Mouse (Mus musculus): Measurements from ENCODE around the gene Tmeff2.

Tmeff2 gene

GRCm38 (mm10) chr1:50979358-50980081, 79.1 kb downstream of the Tmeff2 start:
- no peak for DNase-seq (ENCODE audit: low spot score in 2 of 2)

GRCm38 (mm10) chr1:50980591-50980990, 80.1 kb downstream of the Tmeff2 start:
- DNase-seq (ENCODE audit: low spot score in 2 of 2): peak; percentile 74 to 77

- DNase-seq (ENCODE audit: low spot score in 2 of 2): no peak
Observed at GRCm38 (mm10) chr1:50981151-50981828, 80.8 kb downstream of the Tmeff2 start.

GRCm38 (mm10) chr1:50990661-50991060, 90.2 kb downstream of the Tmeff2 start:
- DNase-seq (ENCODE audit: low spot score in 2 of 2): no peak

GRCm38 (mm10) chr1:50994505-50994904, 94.1 kb downstream of the Tmeff2 start:
- no peak for DNase-seq (ENCODE audit: low spot score in 2 of 2)

GRCm38 (mm10) chr1:50999793-51000192, 99.3 kb downstream of the Tmeff2 start:
- no peak for DNase-seq (ENCODE audit: low spot score in 2 of 2)

GRCm38 (mm10) chr1:51008344-51008743, 107.9 kb downstream of the Tmeff2 start:
- no peak for DNase-seq (ENCODE audit: low spot score in 2 of 2)

GRCm38 (mm10) chr1:51040249-51040648, 139.8 kb downstream of the Tmeff2 start:
- no peak for DNase-seq (ENCODE audit: low spot score in 2 of 2)

GRCm38 (mm10) chr1:51044810-51045209, 144.4 kb downstream of the Tmeff2 start:
- DNase-seq (ENCODE audit: low spot score in 2 of 2): no peak

GRCm38 (mm10) chr1:51064549-51064948, 164.1 kb downstream of the Tmeff2 start:
- DNase-seq (ENCODE audit: low spot score in 2 of 2): no peak

- DNase-seq (ENCODE audit: low spot score in 2 of 2): no peak
Observed at GRCm38 (mm10) chr1:51065652-51066051, 165.2 kb downstream of the Tmeff2 start.

- DNase-seq (ENCODE audit: low spot score in 2 of 2): peak in 1 of 2 experiments; percentile 43
Observed at GRCm38 (mm10) chr1:51068814-51069213, 168.4 kb downstream of the Tmeff2 start.

GRCm38 (mm10) chr1:51069288-51069687, 168.8 kb downstream of the Tmeff2 start:
- no peak for DNase-seq (ENCODE audit: low spot score in 2 of 2)

GRCm38 (mm10) chr1:51074076-51074475, 173.6 kb downstream of the Tmeff2 start:
- DNase-seq (ENCODE audit: low spot score in 2 of 2): no peak

GRCm38 (mm10) chr1:51075785-51076771, 175.6 kb downstream of the Tmeff2 start:
- no peak for DNase-seq (ENCODE audit: low spot score in 2 of 2)

- DNase-seq (ENCODE audit: low spot score in 2 of 2): no peak
Observed at GRCm38 (mm10) chr1:51088921-51089320, 188.5 kb downstream of the Tmeff2 start.

- no peak for DNase-seq (ENCODE audit: low spot score in 2 of 2)
Observed at GRCm38 (mm10) chr1:51089803-51090202, 189.4 kb downstream of the Tmeff2 start.

- no peak for DNase-seq (ENCODE audit: low spot score in 2 of 2)
Observed at GRCm38 (mm10) chr1:51090212-51090761, 189.8 kb downstream of the Tmeff2 start.

GRCm38 (mm10) chr1:51094713-51095112, 194.3 kb downstream of the Tmeff2 start:
- DNase-seq (ENCODE audit: low spot score in 2 of 2): no peak

GRCm38 (mm10) chr1:51096848-51097598, 196.6 kb downstream of the Tmeff2 start:
- DNase-seq (ENCODE audit: low spot score in 2 of 2): no peak

- DNase-seq (ENCODE audit: low spot score in 2 of 2): no peak
Observed at GRCm38 (mm10) chr1:51101034-51101590, 200.7 kb downstream of the Tmeff2 start.

Measured in right cerebral cortex, adult 2 months (tissue).